Mouse (Mus musculus) myocyte (in vitro differentiated cells): ENCODE measurements around the gene Terf2. TPM values are rescaled to one million over a fixed set of nuclear protein-coding genes. Genes with fewer than 3 reads are reported as not detected.
"Not testable (repeated sequence)": the region's sequence is repeated elsewhere in the genome, so short reads cannot be mapped to it uniquely, and the experiment has no call there.

ENCODE experiments used
- H3K27me3 ChIP-seq: one replicate; pipeline ENCODE4 v1.6.1; 2011; ENCODE audit not compliant: control insufficient read depth, insufficient read depth, insufficient read length
- H3K36me3 ChIP-seq: one replicate; pipeline ENCODE4 v1.6.1; 2011; ENCODE audit not compliant: control insufficient read depth, insufficient read depth
- H3K4me2 ChIP-seq: one replicate; pipeline ENCODE4 v1.6.1; 2011; ENCODE audit warnings: low read depth, control low read depth
- H3K4me3 ChIP-seq: one replicate; pipeline ENCODE4 v1.5.1; 2011; ENCODE audit warnings: mild to moderate bottlenecking, control low read depth, moderate library complexity
- H3K79me2 ChIP-seq: one replicate; pipeline ENCODE4 v1.6.1; 2011; ENCODE audit not compliant: control insufficient read depth, insufficient read depth
- H3ac ChIP-seq: one replicate; pipeline ENCODE4 v1.6.1; 2011; ENCODE audit not compliant: control insufficient read depth, insufficient read length
- CEBPB ChIP-seq: IDR thresholded peaks from 2 replicates; pipeline ENCODE4 v1.6.1; 2011; ENCODE audit warnings: mild to moderate bottlenecking, moderate library complexity; ENCODE audit not compliant: poor library complexity, insufficient read depth, severe bottlenecking
- E2F4 ChIP-seq: IDR thresholded peaks from one replicate; pipeline ENCODE4 v1.6.1; 2011; ENCODE audit warnings: mild to moderate bottlenecking, control low read depth, moderate library complexity; ENCODE audit not compliant: insufficient read depth
- MAX ChIP-seq: IDR thresholded peaks from one replicate; pipeline ENCODE4 v1.6.1; 2011; ENCODE audit warnings: low read depth, mild to moderate bottlenecking, control low read depth
- MYOD1 ChIP-seq, 3 experiments: IDR thresholded peaks; one replicate each; pipeline ENCODE4 v1.6.1; 2011; ENCODE audit warnings: control low read depth in 2 of 3, low read depth in 2 of 3, mild to moderate bottlenecking in 2 of 3, moderate library complexity in 1 of 3; ENCODE audit not compliant: insufficient read length in 2 of 3, control insufficient read depth in 1 of 3
- MYOG ChIP-seq, 3 experiments: IDR thresholded peaks; one replicate each; pipeline ENCODE4 v1.6.1; 2011; ENCODE audit warnings: control low read depth in 2 of 3, low read depth in 2 of 3, mild to moderate bottlenecking in 2 of 3; ENCODE audit not compliant: insufficient read length in 2 of 3, control insufficient read depth in 1 of 3, insufficient read depth in 1 of 3
- POLR2A ChIP-seq: IDR thresholded peaks from one replicate; pipeline ENCODE4 v1.6.1; 2011; ENCODE audit warnings: low read depth, mild to moderate bottlenecking, control low read depth, moderate library complexity; ENCODE audit not compliant: insufficient read length
- POLR2AphosphoS2 ChIP-seq: IDR thresholded peaks from one replicate; pipeline ENCODE4 v1.6.1; 2011; ENCODE audit warnings: low read depth, control low read depth; ENCODE audit not compliant: insufficient read length
- REST ChIP-seq: IDR thresholded peaks from one replicate; pipeline ENCODE4 v1.6.1; 2011; ENCODE audit warnings: mild to moderate bottlenecking, control low read depth, moderate library complexity; ENCODE audit not compliant: insufficient read depth, insufficient read length
- SRF ChIP-seq: IDR thresholded peaks from one replicate; pipeline ENCODE4 v1.6.1; 2011; ENCODE audit warnings: low read depth; ENCODE audit not compliant: control insufficient read depth, insufficient read length
- TCF12 ChIP-seq: IDR thresholded peaks from one replicate; pipeline ENCODE4 v1.6.1; 2011; ENCODE audit warnings: mild to moderate bottlenecking, control low read depth; ENCODE audit not compliant: poor library complexity, insufficient read depth, severe bottlenecking
- TCF3 ChIP-seq: IDR thresholded peaks from one replicate; pipeline ENCODE4 v1.6.1; 2011; ENCODE audit warnings: low read depth, control low read depth; ENCODE audit not compliant: insufficient read length
- USF1 ChIP-seq: IDR thresholded peaks from one replicate; pipeline ENCODE4 v1.6.1; 2011; ENCODE audit warnings: low read depth, mild to moderate bottlenecking, control low read depth, moderate library complexity
- polyA plus RNA-seq: library from polyadenylated mRNA; unstranded; fragments of >200 nt; fragmentation: generic; extraction: Trizol; gene quantifications from one replicate; pipeline ENCODE4 v1.2.1, GENCODE M21; 2012; ENCODE audit warnings: missing spikeins

Gene Terf2
- polyA plus RNA-seq, 1 experiment = 14.7 TPM

DNA sequence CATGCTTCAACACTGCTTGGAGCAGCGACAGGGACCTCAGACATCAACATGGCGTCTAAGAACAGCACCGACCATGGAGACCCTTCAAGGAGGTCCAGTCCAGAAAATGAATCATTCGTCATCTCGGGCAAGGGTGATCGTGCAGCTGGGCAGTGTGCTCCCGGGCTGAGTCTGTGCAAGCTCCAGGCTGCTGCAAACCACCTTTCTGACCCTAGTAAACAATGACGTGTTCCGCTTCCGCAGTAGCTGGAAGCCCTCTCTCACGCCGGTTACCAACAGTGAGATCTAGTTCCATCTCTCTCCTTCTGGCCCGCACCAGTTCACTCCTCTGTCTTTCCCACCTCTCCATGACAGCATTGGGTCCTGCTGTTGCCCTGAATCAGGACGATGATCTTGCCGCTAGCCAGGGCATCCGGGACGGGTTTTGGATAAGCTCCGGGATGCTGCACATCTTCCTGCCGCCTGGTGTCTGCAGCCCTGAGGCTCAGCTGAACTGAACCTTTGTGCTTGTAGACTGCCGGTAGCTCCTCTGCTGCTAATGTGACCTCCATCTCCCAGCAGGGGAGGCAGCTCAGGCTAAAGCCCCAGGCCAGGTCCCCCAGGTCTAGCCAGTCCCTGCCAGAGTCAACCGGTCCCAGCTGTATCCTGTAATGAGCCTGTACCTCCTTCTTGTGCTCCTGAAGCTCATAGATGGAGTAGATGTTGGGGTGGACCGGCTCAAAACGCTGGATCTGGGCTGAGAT is 12.8 kb upstream of the Terf2 start:
- Histone ChIP-seq H3ac (no peak overlapping the region), H3K27me3 (no peaks in the 10 kb centered on the region), H3K4me3 (no peak overlapping the region), H3K36me3 (no peaks in the 10 kb centered on the region), H3K79me2 (no peaks in the 10 kb centered on the region), H3K4me2 (no peak overlapping the region)
- no peak for TF ChIP-seq E2F4
- TF ChIP-seq TCF3 = no peak
- TF ChIP-seq POLR2A = no peak
- no peak for TF ChIP-seq SRF
- TF ChIP-seq POLR2AphosphoS2 = no peak
- no peak for TF ChIP-seq MAX
- no peak for TF ChIP-seq REST

DNA sequence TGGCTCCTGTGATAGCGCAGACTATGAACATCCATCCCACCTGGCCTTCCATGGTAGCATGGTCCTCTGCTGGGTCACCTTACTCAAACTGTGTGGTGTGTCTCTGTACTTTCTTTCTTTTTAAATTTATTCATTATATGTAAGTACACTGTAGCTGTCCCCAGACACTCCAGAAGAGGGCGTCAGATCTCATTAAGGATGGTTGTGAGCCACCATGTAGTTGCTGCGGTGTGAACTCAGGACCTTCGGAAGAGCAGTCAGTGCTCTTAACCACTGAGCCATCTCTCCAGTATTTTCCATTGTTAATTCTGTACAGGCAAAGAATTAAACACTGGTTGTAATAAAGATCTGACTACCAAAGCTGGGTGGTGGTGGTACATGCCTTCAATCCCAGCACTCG is 11.7 kb upstream of the Terf2 start:
- not testable (repeated sequence) for H3K4me2 ChIP-seq, H3K4me3 ChIP-seq, H3ac ChIP-seq, H3K27me3 ChIP-seq, H3K79me2 ChIP-seq, H3K36me3 ChIP-seq

DNA sequence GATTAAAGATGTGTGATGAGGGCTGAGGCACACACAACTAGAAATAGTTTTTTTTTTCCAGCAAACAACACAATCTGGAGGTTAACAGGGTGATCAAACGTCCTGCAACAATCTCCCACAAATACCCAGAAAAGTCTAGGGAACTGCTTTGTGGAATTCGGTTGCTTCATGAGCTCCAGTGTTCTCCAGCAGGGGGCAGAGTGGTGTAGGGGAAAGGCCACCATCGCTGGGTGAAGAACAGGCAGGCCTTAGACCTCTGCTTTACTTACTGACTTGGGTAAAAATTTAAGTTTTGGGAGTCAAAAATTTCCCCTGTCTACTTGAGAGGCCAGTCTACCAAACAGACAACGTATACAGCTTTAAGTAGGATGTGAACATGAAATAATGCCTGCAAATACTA is 8.2 kb upstream of the Terf2 start:
- Histone ChIP-seq H3K4me3 (no peak overlapping the region), H3K79me2 (no peaks in the 10 kb centered on the region), H3K27me3 (no peaks in the 10 kb centered on the region), H3K36me3 (no peaks in the 10 kb centered on the region), H3K4me2 (no peak overlapping the region), H3ac (no peak overlapping the region)
- no peak for TF ChIP-seq E2F4
- TF ChIP-seq TCF3 = no peak
- no peak for TF ChIP-seq MAX
- TF ChIP-seq CEBPB = no peak

DNA sequence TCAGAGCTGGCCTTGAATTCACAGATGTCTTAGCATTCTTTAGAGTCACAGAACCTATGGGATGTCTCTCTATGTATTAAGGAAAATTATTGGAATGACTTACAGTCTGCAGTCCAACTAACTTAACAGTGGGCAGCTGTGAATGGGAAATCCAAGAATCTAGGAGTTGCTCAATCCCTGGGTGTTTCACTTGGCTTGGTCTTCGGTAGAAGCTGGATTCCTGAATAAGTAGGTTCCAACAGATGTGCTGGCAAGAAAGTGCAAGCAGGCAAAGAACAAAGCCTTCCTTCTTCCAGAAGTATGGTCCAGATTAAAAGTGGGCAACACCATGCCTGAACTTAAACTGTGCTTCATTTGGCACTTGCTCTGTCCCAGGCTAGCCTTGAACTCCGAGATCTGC is 4.3 kb upstream of the Terf2 start:
- H3ac ChIP-seq = no peak overlapping the region
- H3K4me3 ChIP-seq = no peak overlapping the region

DNA sequence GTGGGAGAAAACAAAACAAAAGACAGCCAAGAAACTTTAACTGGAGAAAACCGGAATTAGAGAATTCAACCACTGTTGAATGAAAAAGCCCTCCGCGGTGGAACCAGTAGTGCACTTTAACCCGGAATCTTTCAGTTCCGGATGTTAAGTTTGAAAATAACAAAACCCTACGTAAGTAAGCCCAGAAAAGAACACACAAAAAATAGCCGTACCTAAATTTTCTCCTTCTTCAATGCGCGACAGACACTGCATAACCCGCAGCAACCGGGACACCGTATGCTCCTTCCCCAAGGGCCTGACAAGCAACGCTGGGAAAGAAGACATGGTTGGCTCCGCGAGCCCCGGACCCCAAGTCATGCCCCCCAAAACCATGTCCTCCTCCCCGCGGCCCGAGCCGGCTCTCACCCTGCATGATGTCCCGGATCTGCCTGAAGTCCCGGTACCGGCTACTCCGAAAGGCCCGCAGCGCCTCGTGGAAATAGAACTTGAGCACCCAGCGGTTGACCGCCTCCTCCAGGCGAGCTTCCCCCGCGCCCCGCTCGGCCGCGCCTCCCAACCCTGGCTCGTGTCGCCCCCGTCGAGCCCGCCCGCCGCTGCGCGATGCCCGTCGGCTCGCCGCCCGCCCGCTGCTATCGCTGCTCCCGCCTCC is 506 bp downstream of the Terf2 start:
- Histone ChIP-seq H3K79me2 (peaks cover 46% of the 10 kb centered on the region), H3ac (peak overlapping the region; percentile 56), H3K4me3 (peak overlapping the region; percentile 52), H3K4me2 (peak overlapping the region; percentile 72), H3K36me3 (peaks cover 6% of the 10 kb centered on the region), H3K27me3 (no peaks in the 10 kb centered on the region)
- TF ChIP-seq MYOD1 (IDR thresholded peaks at IDR 0.05; ENCODE audit: control insufficient read depth in 1 of 3, insufficient read length in 2 of 3, low read depth in 2 of 3) (peak in 1 of 3 experiments; percentile 12), TCF3 (no peak), MAX (no peak), CEBPB (no peak), MYOG (IDR thresholded peaks at IDR 0.05; ENCODE audit: control insufficient read depth in 1 of 3, insufficient read depth in 1 of 3, insufficient read length in 2 of 3, low read depth in 2 of 3) (no peak), POLR2A (peak; percentile 75), REST (no peak), USF1 (no peak), E2F4 (no peak), SRF (no peak), POLR2AphosphoS2 (no peak), TCF12 (no peak)

More for the DNA sequence above, 4.3 kb upstream of the Terf2 start:
- H3K27me3 ChIP-seq = no peaks in the 10 kb centered on the region
- TF ChIP-seq SRF = no peak
- no peak for TF ChIP-seq TCF12
- peak; percentile 33; the same call in 1 of the 2 replicates for TF ChIP-seq CEBPB
- H3K79me2 ChIP-seq = peaks cover 12% of the 10 kb centered on the region
- H3K36me3 ChIP-seq = no peaks in the 10 kb centered on the region
- H3K4me2 ChIP-seq = no peak overlapping the region

DNA sequence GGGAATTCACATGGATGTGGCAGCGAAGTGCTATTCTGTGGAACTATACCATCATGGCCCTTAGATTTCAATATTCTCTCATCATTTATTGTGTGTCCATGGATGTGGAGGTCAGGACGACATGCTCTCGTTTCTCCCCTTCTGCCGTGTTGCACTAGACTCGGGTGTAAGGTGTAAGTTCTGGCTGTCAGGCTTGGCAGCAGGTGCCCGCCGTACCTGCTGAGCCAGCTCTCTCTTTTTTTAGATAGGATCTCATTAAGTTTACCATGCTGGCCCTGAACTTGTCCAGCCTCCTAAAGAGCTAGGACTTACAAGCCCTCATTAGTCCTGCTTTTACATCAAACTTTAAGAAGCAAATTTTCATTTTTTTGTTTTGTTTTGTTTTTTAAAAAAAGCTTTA is 5.8 kb downstream of the Terf2 start:
- H3K4me3 ChIP-seq = no peak overlapping the region
- H3K4me2 ChIP-seq = no peak overlapping the region
- peaks cover 20% of the 10 kb centered on the region for H3K36me3 ChIP-seq
- no peak for TF ChIP-seq USF1
- TF ChIP-seq POLR2A = no peak
- TF ChIP-seq POLR2AphosphoS2 = no peak
- no peak for TF ChIP-seq REST
- no peak for TF ChIP-seq MYOG (IDR thresholded peaks at IDR 0.05; ENCODE audit: control insufficient read depth in 1 of 3, insufficient read depth in 1 of 3, insufficient read length in 2 of 3, low read depth in 2 of 3)
- TF ChIP-seq SRF = no peak
- no peak for TF ChIP-seq MAX
- no peak for TF ChIP-seq E2F4
- no peak for TF ChIP-seq TCF12
- no peak for TF ChIP-seq MYOD1 (IDR thresholded peaks at IDR 0.05; ENCODE audit: control insufficient read depth in 1 of 3, insufficient read length in 2 of 3, low read depth in 2 of 3)
- no peak for TF ChIP-seq TCF3
- TF ChIP-seq CEBPB = no peak
- no peak overlapping the region for H3ac ChIP-seq
- H3K27me3 ChIP-seq = no peaks in the 10 kb centered on the region
- peaks cover 49% of the 10 kb centered on the region for H3K79me2 ChIP-seq
